Mouse (Mus musculus) limb, embryonic 13.5 days (tissue): ENCODE measurements around the gene Lgals1. TPM values are rescaled to one million over a fixed set of nuclear protein-coding genes. Genes with fewer than 3 reads are reported as not detected.

Experiments used
- ATAC-seq: fragments of 200-750 bp; cut with Nextera tagmentation; 2 replicates; pipeline ENCODE4 v1.8.0; 2017; ENCODE audit warnings: low read depth, moderate number of reproducible peaks, moderate TSS enrichment; ENCODE audit not compliant: low FRiP score
- H3K27ac ChIP-seq: fragments of 300-500 bp; sonication (generic); 2 replicates; pipeline ENCODE4 v1.5.1; 2015; ENCODE audit warnings: inconsistent platforms, mild to moderate bottlenecking, moderate library complexity
- H3K27me3 ChIP-seq: fragments of 300-500 bp; sonication (generic); 2 replicates; pipeline ENCODE4 v1.6.1; 2015; ENCODE audit warnings: mild to moderate bottlenecking, inconsistent platforms
- H3K36me3 ChIP-seq: fragments of 300-500 bp; sonication (generic); 2 replicates; pipeline ENCODE4 v1.6.1; 2015; ENCODE audit warnings: inconsistent platforms, mild to moderate bottlenecking, moderate library complexity
- H3K4me1 ChIP-seq: fragments of 300-500 bp; sonication (generic); 2 replicates; pipeline ENCODE4 v1.6.1; 2015; ENCODE audit warnings: inconsistent platforms
- H3K4me2 ChIP-seq: fragments of 300-500 bp; sonication (generic); replicated peaks from 2 replicates; pipeline ENCODE4 v1.6.1; 2015; ENCODE audit warnings: inconsistent platforms, mild to moderate bottlenecking, moderate library complexity
- H3K4me3 ChIP-seq: fragments of 300-500 bp; sonication (generic); 2 replicates; pipeline ENCODE4 v1.5.1; 2015; ENCODE audit warnings: moderate library complexity, mild to moderate bottlenecking, inconsistent platforms
- H3K9ac ChIP-seq: fragments of 300-500 bp; sonication (generic); 2 replicates; pipeline ENCODE4 v1.6.1; 2015; ENCODE audit warnings: mild to moderate bottlenecking, inconsistent platforms
- H3K9me3 ChIP-seq: fragments of 300-500 bp; sonication (generic); 2 replicates; pipeline ENCODE4 v1.6.1; 2016; ENCODE audit warnings: inconsistent platforms
- WGBS: fragments of 180-500 bp; shearing (Covaris S2); methylation state at CpG from one replicate; pipeline ENCODE4 v1.1.7; 2015; 5-methylcytosine and 5-hydroxymethylcytosine counted together
- polyA plus RNA-seq: library from polyadenylated mRNA; unstranded; fragments of >200 nt; fragmentation: Nextera tagmentation; extraction: Ambion mirVana; gene quantifications from 2 replicates; pipeline ENCODE4 v1.2.1, GENCODE M21; 2015

The Lgals1 gene
- polyA plus RNA-seq, 1 experiment from 2014 or later: 1,866 TPM

DNA sequence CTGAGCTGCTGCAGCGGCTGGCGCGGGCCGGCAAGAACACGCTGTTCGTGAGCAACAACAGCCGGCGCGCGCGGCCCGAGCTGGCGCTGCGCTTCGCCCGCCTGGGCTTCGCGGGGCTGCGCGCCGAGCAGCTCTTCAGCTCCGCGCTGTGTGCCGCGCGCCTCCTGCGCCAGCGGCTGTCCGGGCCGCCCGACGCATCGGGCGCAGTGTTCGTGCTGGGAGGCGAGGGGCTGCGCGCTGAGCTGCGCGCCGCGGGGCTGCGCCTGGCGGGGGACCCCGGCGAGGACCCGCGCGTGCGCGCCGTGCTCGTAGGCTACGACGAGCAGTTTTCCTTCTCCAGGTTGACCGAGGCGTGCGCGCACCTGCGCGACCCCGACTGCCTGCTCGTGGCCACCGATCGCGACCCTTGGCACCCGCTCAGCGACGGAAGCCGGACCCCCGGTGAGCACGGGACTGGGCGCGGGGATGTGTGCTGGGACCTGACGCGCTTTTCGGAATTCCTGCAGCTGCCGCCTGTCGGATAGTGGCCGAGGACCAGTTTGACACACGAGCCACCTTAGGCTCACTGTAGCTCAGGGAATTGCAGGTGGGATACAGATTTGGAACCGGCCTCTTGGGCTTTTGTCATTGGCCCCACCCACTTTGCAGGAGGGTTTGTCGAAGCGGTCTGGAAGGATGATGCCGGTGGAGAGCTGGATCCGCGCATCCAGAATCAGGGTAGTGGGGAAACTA is 12.3 kb upstream of the Lgals1 start:
- Histone ChIP-seq H3K36me3 (peaks cover 48% of the 10 kb centered on the region), H3K27ac (peak overlapping the region; percentile 92), H3K4me2 (peak overlapping the region; percentile 96), H3K9ac (peak overlapping the region; percentile 86), H3K4me1 (peaks cover 28% of the 10 kb centered on the region), H3K27me3 (no peaks in the 10 kb centered on the region), H3K9me3 (no peaks in the 10 kb centered on the region), H3K4me3 (peak overlapping the region; percentile 76)
- under 1% methylated on average over 81 of the region's 87 CpGs for whole genome bisulfite sequencing
- ATAC-seq: peak; percentile 59

DNA sequence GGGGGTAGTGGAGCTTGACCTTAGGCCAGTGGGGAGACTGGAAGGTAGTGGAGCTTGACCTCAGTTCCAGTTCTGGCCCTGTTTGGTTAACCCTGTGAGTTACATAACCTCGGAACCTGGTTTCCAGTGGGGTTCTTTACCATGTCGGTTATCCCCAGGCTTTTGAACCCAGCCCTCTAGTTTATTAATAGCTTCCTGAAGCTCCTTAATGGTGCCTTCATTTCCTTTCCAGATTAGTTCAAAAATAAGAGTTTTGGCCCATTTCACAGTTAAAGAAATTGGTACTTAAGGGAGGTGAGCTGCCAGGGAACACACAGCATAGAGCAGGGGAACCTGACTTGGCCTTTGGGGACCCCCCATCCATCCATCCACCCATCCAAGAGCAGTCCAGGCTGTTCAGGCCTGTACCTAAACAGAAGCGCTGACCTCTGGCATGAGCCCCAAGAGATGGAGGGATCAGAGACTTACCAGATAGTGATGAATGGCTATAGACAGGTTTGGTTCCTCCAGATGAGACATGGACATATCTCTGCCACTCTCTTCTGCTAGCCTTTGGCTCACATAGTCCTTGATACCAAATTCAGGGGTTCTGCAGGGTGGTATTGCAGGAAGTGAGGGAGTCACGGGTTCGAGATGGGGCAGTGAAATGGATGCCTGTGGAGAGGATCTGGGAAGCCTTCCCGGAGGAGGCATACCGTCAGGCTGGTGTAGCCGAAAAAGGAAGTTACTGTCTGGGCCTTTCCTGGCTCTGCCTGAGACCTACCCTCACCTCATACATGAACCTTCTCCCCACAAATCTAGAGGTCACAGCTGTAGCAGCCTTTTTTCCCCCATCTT is 11.5 kb upstream of the Lgals1 start:
- no peaks in the 10 kb centered on the region for H3K9me3 ChIP-seq
- no peaks in the 10 kb centered on the region for H3K27me3 ChIP-seq
- WGBS: 44% methylated on average over 8 of the region's 8 CpGs
- H3K9ac ChIP-seq: peak overlapping the region; percentile 86
- peaks cover 48% of the 10 kb centered on the region for H3K36me3 ChIP-seq
- peak overlapping the region; percentile 76 for H3K4me3 ChIP-seq
- peak overlapping the region; percentile 96 for H3K4me2 ChIP-seq
- ATAC-seq: no peak
- H3K4me1 ChIP-seq: peaks cover 28% of the 10 kb centered on the region
- no peak overlapping the region for H3K27ac ChIP-seq

DNA sequence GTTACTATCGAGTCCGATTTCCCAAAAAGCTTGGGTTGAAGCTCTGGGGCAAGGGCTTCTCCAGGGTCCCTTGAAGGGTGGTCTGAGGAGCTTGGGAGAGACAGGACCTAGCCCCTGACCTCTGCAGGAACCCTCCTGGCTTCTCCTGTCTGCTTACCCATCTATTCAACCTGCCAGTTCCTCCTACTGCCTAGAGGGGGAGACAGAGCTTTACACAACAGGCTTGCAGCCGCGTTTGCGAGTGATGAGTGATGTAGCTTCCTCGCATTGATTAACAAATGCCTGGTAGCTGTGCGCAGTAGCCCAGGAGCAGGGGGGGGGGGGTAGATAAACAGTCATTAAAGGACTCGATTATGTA is 10.9 kb upstream of the Lgals1 start:
- no peaks in the 10 kb centered on the region for H3K27me3 ChIP-seq
- H3K4me2 ChIP-seq: peak overlapping the region; percentile 96
- WGBS: 5% methylated on average over 8 of the region's 8 CpGs
- peak overlapping the region; percentile 86 for H3K9ac ChIP-seq
- no peak for ATAC-seq
- peak overlapping the region; percentile 76 for H3K4me3 ChIP-seq
- H3K36me3 ChIP-seq: peaks cover 42% of the 10 kb centered on the region
- H3K4me1 ChIP-seq: peaks cover 28% of the 10 kb centered on the region
- no peaks in the 10 kb centered on the region for H3K9me3 ChIP-seq
- H3K27ac ChIP-seq: no peak overlapping the region

DNA sequence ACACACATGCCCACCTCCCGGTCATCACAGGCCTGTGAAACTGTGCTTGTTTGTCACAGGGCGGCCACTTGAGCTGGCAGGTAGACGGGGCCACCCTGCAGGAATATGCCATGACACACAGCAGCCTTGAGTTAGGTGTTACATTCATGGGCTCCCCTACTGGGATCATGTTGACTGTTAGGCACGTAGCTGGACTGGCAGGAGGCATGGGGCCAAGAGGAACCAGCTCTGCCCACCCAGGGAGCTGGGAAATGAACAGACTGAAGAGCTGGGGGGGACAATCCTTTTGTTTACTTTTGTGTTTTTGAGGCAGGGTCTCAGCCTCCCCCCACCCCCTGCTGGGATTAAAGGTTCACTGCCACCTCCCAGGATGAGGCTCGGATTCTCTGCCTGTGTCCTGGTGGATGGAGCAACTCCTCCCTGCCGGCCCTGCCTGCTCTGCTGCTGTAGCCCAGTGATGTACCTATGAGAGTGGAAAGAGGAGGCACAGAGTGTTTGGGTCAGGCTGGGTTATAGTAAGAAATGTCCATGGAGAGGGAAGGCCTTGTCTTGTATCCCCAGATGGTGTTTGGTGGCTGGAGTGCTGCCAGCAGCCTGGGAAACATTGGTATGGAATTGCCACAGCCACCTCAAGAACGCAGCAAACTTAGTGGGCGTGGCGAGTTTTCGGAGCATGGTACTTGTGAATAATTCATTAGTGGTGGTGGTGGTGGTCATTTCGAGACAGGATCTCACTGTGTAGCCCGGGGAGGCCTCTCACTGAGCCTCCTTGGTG is 10.3 kb upstream of the Lgals1 start:
- Histone ChIP-seq H3K4me3 (peak overlapping the region; percentile 76), H3K9ac (peak overlapping the region; percentile 64), H3K27me3 (no peaks in the 10 kb centered on the region), H3K27ac (no peak overlapping the region), H3K9me3 (no peaks in the 10 kb centered on the region), H3K4me1 (peaks cover 28% of the 10 kb centered on the region), H3K36me3 (peaks cover 36% of the 10 kb centered on the region), H3K4me2 (peak overlapping the region; percentile 96)
- no peak for ATAC-seq
- WGBS: 55% methylated on average over 12 of the region's 12 CpGs

DNA sequence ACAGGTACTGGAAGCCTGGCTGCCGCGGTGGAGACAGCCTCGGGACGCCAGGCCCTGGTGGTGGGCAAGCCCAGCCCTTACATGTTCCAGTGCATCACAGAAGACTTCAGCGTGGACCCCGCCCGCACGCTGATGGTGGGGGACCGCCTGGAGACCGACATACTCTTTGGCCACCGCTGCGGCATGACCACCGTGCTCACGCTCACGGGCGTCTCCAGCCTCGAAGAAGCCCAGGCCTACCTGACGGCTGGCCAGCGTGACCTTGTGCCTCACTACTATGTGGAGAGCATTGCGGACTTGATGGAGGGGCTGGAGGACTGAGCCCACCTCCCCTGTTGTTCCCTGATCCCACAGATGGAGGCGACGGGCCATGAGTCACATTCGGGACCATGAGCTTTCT is 8.4 kb upstream of the Lgals1 start:
- Histone ChIP-seq H3K27me3 (no peaks in the 10 kb centered on the region), H3K4me1 (peaks cover 28% of the 10 kb centered on the region), H3K9ac (no peak overlapping the region), H3K36me3 (peaks cover 24% of the 10 kb centered on the region), H3K9me3 (no peaks in the 10 kb centered on the region), H3K4me3 (no peak overlapping the region), H3K27ac (no peak overlapping the region), H3K4me2 (no peak overlapping the region)
- no peak for ATAC-seq
- 87% methylated on average over 23 of the region's 23 CpGs for WGBS

DNA sequence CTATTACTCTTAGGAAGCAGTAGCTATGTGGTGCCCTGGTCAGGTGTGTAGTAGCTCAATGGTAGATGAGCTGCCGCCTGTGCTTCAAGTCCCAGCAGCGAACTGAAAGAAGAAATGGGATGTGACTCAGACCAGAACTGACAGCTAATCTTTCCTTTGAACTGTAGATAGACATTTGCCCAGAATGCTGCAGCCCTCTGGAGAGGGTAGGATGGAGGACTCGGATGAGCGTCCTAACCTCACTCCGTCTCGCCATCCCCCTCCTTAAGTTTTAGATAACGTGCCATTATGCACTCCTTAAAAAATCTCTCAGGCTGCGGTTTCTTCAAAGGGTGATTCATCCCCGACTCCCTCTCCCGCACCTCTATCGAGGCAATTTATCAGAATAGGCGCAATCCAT is 6.6 kb upstream of the Lgals1 start:
- ATAC-seq: no peak
- Histone ChIP-seq H3K9me3 (no peaks in the 10 kb centered on the region), H3K36me3 (peaks cover 24% of the 10 kb centered on the region), H3K9ac (no peak overlapping the region), H3K4me2 (no peak overlapping the region), H3K4me1 (peaks cover 31% of the 10 kb centered on the region), H3K27ac (no peak overlapping the region), H3K4me3 (no peak overlapping the region), H3K27me3 (no peaks in the 10 kb centered on the region)
- WGBS: 75% methylated on average over 12 of the region's 12 CpGs

DNA sequence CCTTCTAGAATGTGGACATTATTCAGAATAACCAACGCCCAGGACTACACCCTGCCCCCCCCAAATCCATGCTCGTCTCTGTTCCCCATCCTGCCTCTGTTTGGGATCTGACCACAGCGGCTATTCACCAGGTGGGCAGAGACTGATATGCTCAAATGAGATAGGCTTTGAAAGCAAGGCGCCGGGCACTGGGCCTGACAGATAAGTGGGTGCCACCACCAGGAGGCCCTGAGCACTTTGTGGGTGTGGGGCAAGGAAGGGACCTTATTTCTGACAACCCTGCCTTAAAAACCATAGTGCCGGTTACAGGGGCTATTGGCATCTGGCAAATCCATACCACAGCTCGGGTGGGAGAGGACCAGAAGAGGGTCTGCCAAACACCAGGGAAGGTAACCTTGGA is 3.8 kb upstream of the Lgals1 start:
- 86% methylated on average over 7 of the region's 7 CpGs for WGBS
- no peak overlapping the region for H3K27ac ChIP-seq

DNA sequence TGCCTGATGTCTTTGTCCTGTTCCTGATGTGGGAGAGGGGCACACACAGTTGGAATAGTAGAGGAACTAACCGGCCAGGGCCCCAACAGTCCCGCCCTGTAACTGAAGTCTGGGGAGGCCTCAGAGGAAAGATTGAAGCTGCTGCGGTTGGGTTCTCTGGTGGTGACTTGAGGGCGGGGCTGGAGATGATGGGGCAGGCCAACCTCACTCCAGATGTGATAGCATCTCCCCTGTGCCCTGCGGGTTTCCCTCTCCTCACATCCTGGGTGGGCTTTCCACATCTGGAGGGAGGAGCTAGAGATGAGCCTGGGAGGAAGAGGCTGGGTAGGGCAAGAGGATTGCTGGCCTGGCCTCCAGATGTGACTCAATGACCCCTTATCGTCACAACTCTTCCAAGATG is 2.9 kb upstream of the Lgals1 start:
- Histone ChIP-seq H3K4me2 (no peak overlapping the region), H3K9ac (no peak overlapping the region), H3K36me3 (peaks cover 13% of the 10 kb centered on the region), H3K4me1 (peaks cover 40% of the 10 kb centered on the region), H3K4me3 (no peak overlapping the region), H3K27me3 (no peaks in the 10 kb centered on the region), H3K9me3 (no peaks in the 10 kb centered on the region), H3K27ac (no peak overlapping the region)
- WGBS: 42% methylated on average over 6 of the region's 6 CpGs
- ATAC-seq: no peak

More for the DNA sequence above, 3.8 kb upstream of the Lgals1 start:
- no peak overlapping the region for H3K9ac ChIP-seq
- H3K4me2 ChIP-seq: no peak overlapping the region
- no peak for ATAC-seq
- no peaks in the 10 kb centered on the region for H3K27me3 ChIP-seq
- H3K36me3 ChIP-seq: peaks cover 18% of the 10 kb centered on the region
- H3K4me1 ChIP-seq: peaks cover 36% of the 10 kb centered on the region
- no peaks in the 10 kb centered on the region for H3K9me3 ChIP-seq
- H3K4me3 ChIP-seq: no peak overlapping the region

DNA sequence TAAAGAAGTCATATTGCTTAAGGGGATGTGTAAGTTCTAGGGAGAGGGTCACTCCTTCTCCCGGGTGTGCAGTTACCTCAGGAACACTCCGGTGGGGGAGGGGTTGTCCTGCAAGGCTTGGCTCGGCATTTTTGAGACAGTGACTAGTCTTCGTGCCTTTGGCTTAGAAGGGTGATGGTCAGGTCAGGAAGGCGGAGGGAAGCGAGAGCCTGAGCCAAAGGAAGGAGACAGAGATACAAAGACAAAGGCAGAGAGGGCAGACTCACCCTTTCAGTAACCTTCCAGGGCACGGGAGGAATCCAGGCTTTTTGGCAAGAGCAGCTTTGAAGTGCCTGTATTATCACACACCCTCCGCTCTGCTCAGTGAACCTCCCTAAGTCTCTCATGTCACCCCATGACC is 1.4 kb upstream of the Lgals1 start:
- H3K4me3 ChIP-seq: no peak overlapping the region
- peak overlapping the region; percentile 99 for H3K27ac ChIP-seq
- no peaks in the 10 kb centered on the region for H3K9me3 ChIP-seq
- H3K4me1 ChIP-seq: peaks cover 47% of the 10 kb centered on the region
- H3K36me3 ChIP-seq: peaks cover 11% of the 10 kb centered on the region
- 47% methylated on average over 8 of the region's 8 CpGs for WGBS
- no peak for ATAC-seq
- peak overlapping the region; percentile 72 for H3K9ac ChIP-seq
- H3K27me3 ChIP-seq: no peaks in the 10 kb centered on the region
- H3K4me2 ChIP-seq: peak overlapping the region; percentile 95; the same call in 1 of the 2 replicates

DNA sequence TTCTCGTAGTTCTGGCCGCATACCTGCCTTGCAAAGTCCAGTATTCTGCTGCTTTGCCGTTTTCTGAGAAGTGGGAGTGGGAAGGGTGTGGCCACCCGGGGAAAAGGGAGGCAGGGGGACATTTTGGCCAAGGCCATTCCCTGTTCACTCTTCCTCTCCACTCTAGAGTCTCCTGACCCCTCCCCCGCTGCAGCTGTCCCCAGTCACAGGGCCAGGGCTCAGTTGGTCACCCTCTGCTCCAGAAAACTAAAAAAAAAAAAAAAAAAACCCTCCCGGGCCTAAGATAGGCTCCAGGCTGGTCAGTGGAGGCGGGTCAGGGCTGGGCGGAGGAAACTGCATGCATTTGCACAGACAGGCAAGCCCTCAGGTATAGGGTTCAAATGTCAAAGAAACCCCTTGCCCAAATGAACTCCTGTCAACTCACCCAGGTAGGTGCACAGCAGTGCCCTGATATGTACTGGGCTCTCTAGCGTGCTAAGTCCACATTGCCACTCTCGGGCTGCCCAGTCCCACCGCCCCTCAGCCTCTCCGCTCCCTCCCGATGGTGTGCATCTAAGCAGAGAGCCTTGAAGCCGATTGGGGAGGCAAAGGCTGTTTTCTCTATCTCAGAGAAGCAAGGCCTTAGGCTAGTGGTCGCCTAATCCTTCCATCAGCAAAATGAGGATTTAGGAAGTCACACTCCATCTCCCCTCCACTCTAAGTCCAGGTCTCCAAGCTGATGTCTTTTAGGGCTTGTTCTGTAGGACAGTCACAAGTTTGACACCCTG is 679 bp downstream of the Lgals1 start:
- peak overlapping the region; percentile 95 for H3K4me2 ChIP-seq
- peaks cover 20% of the 10 kb centered on the region for H3K36me3 ChIP-seq
- 12% methylated on average over 15 of the region's 15 CpGs for WGBS
- peak overlapping the region; percentile 62 for H3K4me3 ChIP-seq
- peak overlapping the region; percentile 99 for H3K27ac ChIP-seq
- peaks cover 47% of the 10 kb centered on the region for H3K4me1 ChIP-seq
- no peaks in the 10 kb centered on the region for H3K27me3 ChIP-seq
- H3K9me3 ChIP-seq: no peaks in the 10 kb centered on the region
- no peak for ATAC-seq
- peak overlapping the region; percentile 77 for H3K9ac ChIP-seq

DNA sequence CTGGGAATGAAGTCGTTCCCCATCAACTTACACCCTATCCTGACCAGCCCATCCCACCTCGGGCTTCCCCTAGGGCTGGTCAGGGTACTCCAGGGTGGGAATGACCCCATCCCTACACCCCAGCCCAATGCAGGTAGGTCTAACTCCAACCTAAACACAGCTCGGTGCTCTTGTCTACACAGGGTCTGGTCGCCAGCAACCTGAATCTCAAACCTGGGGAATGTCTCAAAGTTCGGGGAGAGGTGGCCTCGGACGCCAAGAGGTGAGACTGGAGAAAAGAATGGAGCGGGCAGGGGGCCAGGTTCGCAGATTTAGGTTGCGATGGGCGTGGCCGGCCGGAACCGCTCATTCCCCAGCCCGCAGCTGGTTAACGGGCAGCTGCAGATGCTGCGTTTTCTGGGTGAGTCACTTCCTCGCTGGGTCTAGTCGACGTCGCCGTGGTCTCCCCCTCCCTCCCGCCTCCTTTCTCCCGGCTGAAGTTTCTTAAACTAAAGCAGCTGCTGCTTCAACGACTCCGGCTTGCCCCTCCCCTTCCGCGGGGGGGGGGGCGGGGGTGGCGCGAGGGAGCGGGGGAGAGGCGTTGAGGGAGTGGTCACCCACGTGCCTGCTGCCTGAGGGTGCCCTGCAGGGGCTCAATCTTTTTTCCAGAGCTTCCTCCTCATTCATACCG is 1.4 kb downstream of the Lgals1 start:
- Histone ChIP-seq H3K36me3 (peaks cover 20% of the 10 kb centered on the region), H3K4me3 (peak overlapping the region; percentile 62), H3K4me2 (peak overlapping the region; percentile 95), H3K9ac (peak overlapping the region; percentile 77), H3K9me3 (no peaks in the 10 kb centered on the region), H3K4me1 (peaks cover 47% of the 10 kb centered on the region), H3K27ac (peak overlapping the region; percentile 99), H3K27me3 (no peaks in the 10 kb centered on the region)
- ATAC-seq: peak; percentile 71
- under 1% methylated on average over 34 of the region's 35 CpGs for whole genome bisulfite sequencing
